Mouse (Mus musculus): ENCODE results near the gene Fyb.

Gene Fyb

DNA sequence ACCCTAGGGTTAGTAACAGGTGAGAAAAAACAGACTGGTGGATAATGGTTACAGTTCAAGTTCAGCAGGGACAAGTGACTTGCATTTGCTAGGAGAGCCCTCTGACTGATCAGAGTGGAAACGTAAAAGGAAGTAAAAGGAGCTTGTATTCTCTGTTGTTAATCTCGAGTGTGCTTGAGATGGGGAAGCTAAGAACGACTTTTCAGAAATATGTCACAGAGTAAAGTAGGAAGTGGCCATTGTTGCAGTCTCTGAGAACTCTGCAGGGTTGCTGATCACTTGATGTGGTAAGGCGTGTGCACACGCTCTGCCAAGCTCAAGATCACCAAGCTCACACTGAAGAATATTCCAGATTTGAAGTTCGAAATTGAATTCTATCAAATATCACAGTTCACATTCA lies 78.7 kb downstream of the Fyb start:
- no peak for DNase-seq

- no peak for DNase-seq
Measured at GRCm38 (mm10) chr15:6602003-6602402, 79.3 kb downstream of the Fyb start.

DNA sequence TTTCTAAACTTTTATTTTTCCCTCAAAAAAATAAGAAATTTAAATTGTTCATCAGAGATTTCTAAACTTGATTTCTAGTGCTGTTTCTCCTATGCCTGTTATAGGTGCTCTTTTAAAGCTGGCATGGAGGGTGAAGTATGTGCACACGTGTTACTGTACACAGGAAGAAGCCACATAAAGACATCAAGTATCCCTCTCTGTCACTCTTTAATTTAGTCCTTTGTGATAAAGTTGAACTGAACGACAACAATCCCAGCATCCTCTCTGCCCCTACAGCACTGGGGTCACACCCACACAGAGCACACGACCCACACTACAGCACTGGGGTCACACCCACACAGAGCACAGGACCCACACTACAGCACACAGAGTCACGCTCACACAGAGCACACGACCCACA lies 88.0 kb downstream of the Fyb start:
- DNase-seq: no peak

- DNase-seq: no peak
Measured at GRCm38 (mm10) chr15:6612835-6613234, 90.2 kb downstream of the Fyb start.

- no peak for DNase-seq
Measured at GRCm38 (mm10) chr15:6616382-6617149, 93.9 kb downstream of the Fyb start.

DNA sequence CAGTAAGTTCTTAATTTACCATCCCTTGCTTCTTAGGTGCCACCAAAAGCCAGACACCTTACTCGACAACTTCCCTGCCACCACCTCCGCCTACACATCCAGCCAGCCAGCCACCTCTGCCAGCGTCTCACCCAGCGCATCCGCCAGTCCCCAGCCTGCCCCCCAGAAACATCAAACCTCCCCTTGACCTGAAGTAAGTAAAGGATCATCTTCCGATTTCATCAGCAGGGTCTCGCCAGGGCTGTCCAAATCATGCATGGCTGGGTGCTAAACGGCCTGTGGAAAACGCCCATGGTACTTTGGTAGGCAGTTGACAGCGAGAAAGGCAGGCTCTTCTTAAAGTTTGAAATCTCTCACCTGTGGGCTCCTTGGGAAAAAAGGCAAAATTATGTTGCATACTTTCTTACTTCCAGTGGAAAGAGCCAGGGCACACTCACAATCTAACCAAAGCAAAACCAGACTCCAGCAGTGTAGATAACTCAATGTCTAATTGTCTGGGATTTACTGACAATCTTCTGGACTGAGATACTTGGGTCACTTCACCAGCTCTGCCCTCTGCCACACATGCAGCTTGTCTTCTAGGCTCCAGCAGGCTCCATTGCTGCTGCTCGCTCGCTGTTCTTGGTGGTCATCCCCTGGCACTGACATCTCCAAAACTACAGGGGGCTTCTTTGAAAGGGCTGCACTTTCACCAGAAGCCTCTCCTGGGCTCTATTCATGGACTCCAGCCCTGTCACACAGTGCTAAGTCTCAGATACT lies 97.1 kb downstream of the Fyb start:
- no peak for DNase-seq

GRCm38 (mm10) chr15:6622512-6622911 lies 99.9 kb downstream of the Fyb start:
- DNase-seq: peak; percentile 84 to 90

DNA sequence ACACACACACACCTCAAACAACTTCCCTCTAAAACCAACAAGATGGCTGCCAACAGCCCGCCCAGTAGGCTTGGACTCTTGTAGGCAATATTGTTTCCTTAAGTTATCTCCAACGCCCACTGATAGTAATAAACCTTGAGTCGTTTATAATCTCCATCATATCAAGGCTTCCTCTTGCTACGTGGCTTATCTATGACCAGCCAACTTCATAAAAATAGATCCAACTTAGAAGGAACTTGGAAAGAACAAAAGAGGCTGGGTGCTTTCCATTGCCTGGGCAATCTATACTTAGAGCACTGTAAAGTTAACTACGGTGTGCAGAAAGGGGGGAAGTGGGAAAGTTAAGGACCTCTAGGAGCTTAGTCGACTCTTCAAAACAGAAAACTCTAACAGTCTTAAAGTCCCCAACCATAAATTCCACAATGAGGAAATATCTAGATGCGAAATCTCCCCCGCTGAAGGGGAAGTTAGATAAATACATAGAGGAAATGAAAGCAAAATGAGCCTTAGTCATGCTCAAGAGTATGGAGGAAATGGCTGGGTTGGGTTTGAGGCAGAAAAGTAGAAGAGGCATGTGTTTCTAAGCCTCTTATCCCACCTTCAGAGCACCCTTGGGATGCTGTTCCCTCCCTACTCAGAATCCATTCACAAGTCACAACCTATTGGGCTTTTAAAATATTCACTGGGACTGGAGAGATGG lies 101.0 kb downstream of the Fyb start:
- DNase-seq: no peak

DNA sequence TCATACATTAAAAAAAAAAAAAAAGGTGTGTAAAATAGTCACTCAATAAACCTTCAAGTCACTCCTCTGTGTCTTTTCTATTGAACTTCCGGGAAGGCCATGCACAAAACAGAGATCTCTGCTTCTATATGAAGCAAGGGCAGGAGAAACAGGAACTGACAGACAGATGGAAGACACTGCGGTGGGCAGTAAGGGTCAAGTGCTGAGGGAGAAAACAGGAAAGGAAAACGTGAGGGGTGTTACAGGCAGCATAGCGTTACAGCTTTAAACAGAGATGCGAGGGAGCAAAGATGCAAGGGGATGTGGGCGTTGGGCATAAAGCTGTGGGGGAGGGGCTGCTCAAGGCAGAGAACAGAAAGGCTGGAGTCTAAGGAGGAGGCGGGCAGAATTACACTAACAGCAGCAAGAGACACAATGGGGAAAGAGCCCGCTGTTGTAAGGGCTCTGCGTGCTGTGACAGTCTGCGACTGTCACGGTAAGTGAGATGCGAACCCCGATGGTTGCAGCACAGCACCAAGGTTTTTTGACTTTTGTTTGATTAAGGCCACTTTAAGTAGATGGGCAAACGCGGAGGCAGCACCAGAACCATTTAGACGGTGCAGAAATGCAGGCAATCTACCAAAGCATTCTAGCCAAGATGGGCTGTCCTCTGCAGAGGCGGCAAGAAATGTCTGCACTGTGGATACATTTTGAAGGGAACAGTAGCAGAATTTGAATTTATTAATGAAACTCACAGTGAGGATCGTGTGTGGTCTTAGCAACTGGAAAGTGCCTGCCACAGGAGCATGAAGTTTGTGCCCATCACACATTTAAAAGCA lies 101.9 kb downstream of the Fyb start:
- peak; percentile 14 to 32 for DNase-seq

GRCm38 (mm10) chr15:6625607-6626033 lies 103.0 kb downstream of the Fyb start:
- DNase-seq: peak; percentile 60 to 69

DNA sequence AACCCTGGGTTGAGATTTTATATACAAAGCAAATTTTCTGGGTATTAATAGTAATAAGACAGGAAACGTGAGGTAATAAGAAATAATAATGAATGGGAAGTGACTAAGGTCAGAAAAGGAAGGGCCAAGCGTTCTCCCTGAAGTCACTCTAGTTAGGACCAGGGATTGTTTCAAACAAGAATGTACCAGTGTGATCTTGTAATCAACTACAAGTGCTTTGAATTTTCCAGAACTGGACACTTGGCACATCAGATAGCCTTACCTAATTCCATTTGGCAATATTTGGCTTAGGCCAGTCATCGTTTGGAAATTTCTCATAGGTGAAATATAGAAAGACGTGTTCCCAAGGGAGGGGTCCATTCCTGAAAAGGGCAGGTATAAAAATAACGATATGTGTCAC lies 103.5 kb downstream of the Fyb start:
- no peak for DNase-seq

GRCm38 (mm10) chr15:6628431-6629077 lies 105.9 kb downstream of the Fyb start:
- no peak for DNase-seq

- DNase-seq: no peak
Measured at GRCm38 (mm10) chr15:6629174-6629573, 106.5 kb downstream of the Fyb start.

DNA sequence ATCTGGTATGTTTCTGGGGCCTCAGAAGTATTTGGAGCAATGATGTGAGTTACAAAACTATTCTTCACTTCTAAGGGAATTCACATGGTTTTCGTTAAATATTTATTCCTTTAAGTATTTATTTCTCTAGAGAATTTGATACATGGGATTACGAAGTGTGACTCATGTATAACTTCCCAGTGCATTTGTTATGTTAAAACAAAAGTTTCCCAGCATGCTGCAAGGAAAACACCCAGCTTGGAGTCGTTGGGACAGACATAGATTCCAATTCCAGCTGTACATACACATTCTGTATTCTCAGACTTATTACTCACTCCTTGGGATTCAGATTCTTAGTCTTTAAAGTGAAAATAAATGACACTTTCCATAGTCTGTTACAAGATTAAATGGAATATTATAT lies 112.8 kb downstream of the Fyb start:
- no peak for DNase-seq

GRCm38 (mm10) chr15:6642223-6642622 lies 119.6 kb downstream of the Fyb start:
- DNase-seq: no peak

DNA sequence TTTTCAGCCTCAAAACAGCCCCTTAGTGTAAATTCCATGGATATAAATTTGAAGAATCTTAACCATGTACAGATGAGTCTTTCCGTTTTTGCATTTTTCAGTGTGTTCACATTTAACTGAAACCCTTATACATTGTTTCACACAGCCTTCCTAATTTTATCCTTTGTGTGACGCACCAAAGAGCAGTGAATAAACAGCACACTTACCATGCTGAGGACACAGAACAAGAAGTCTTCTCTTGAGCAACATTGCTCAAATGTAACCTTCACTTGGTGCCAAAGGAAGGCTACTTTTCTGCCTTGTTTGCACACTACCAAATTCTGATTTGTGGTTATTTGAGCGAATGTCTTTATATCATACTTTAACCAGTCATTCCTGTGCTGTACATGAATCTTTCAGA lies 122.8 kb downstream of the Fyb start:
- no peak for DNase-seq

- no peak for DNase-seq
Measured at GRCm38 (mm10) chr15:6647066-6647465, 124.4 kb downstream of the Fyb start.

DNA sequence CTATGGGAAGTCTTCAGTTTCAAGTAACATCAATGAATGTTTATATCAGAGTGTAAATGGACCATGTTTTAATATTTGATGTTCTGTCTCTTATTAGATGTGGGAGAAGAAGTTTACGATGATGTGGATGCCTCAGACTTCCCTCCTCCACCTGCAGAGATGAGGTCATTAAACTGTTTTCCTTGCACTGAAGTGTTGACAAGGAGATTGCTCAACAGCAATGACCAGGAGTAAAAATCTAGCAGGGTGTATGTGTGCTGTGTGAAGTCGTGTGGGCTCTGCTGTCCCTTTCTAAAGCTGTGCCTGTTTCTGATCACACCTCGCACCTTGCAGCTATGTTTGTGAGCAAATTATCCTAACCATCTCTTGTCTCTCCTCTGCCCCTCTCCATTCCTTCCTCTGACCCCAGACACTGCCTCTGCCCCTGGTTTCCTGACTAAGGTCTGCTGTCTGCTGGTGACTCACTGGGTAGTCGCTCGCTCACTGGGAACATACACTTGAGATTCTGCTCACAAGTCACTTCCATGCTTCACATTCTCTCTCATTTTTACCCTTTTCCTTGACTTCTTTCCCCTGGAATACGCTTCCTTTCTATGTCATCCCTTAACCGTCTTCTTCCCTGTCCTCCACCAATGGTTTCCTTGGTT lies 126.2 kb downstream of the Fyb start:
- DNase-seq: no peak

DNA sequence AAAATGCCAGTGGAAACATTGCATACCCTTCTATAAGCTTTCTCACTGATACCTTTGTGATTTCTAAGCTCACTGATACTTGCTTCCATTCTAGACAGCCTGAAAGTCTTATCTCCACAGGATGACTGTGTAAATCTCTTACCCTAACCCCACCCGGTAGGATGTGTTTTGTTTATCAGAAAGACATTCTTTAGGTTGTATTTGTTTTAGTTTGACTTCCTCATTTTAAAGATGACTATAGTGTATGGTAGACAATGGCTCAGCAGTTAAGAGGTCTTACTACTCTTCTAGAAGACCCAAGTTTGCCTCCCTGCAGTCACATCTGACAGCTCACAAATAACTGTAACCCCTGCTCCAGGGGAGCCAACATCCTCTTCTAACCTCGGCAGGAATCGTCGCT lies 130.4 kb downstream of the Fyb start:
- DNase-seq: no peak

- no peak for DNase-seq
Measured at GRCm38 (mm10) chr15:6658081-6658480, 135.4 kb downstream of the Fyb start.

- DNase-seq: no peak
Measured at GRCm38 (mm10) chr15:6661951-6662350, 139.3 kb downstream of the Fyb start.

- DNase-seq: no peak
Measured at GRCm38 (mm10) chr15:6663991-6664390, 141.3 kb downstream of the Fyb start.

Measured in cerebellum, postnatal 14 days (tissue).